Mouse (Mus musculus) G1E (cell line): ENCODE results near the gene Tmem184a. TPM values are rescaled to one million over a fixed set of nuclear protein-coding genes. Genes with fewer than 3 reads are reported as not detected.
A peak's percentile ranks its signal among the peaks of the same experiment; 100 is the strongest.

ENCODE experiments used
- ATAC-seq: 2 replicates; pipeline ENCODE4 v1.8.0; 2016; ENCODE audit warnings: mild to moderate bottlenecking; ENCODE audit not compliant: insufficient number of reproducible peaks, poor library complexity, low FRiP score, severe bottlenecking; ENCODE audit errors: extremely low read depth
- DNase-seq: peaks from one replicate; pipeline ENCODE4 v3.0.0; 2012; ENCODE audit warnings: low spot score
- H3K27me3 ChIP-seq: 2 replicates; pipeline ENCODE4 v1.6.1; 2012; ENCODE audit warnings: mild to moderate bottlenecking, low read length, inconsistent platforms; ENCODE audit not compliant: insufficient read depth
- H3K36me3 ChIP-seq: replicated peaks from 2 replicates; pipeline ENCODE3; 2012; ENCODE audit warnings: mild to moderate bottlenecking, inconsistent platforms
- H3K4me1 ChIP-seq: 2 replicates; pipeline ENCODE4 v1.6.1; 2012; ENCODE audit warnings: low read depth, low read length, inconsistent platforms, mixed read lengths; ENCODE audit not compliant: insufficient read depth
- H3K4me3 ChIP-seq: 2 replicates; pipeline ENCODE4 v1.5.1; 2012; ENCODE audit warnings: low read depth, mild to moderate bottlenecking, inconsistent platforms, low read length, moderate library complexity, mixed read lengths
- H3K9me3 ChIP-seq: replicated peaks from 2 replicates; pipeline ENCODE4 v1.6.1; 2012; ENCODE audit warnings: inconsistent platforms
- CTCF ChIP-seq: IDR thresholded peaks from 2 replicates; pipeline ENCODE4 v1.5.1; 2012; ENCODE audit warnings: low read depth, low read length, inconsistent platforms, mixed read lengths
- GATA1 ChIP-seq: IDR thresholded peaks from 2 replicates; pipeline ENCODE4 v1.6.1; 2012; ENCODE audit warnings: borderline replicate concordance, low read length, inconsistent platforms, mixed read lengths
- GATA2 ChIP-seq: IDR thresholded peaks from 2 replicates; pipeline ENCODE4 v1.6.1; 2012; ENCODE audit warnings: low read depth, low read length, inconsistent platforms, borderline replicate concordance
- POLR2AphosphoS5 ChIP-seq: IDR thresholded peaks from 2 replicates; pipeline ENCODE4 v1.6.1; 2012; ENCODE audit warnings: low read depth, low read length, inconsistent platforms; ENCODE audit not compliant: insufficient replicate concordance
- TAL1 ChIP-seq: conservative IDR thresholded peaks from 2 replicates; pipeline ENCODE4 v1.6.1; 2012; ENCODE audit warnings: low read depth, low read length, inconsistent platforms, mixed read lengths
- polyA plus RNA-seq: library from polyadenylated mRNA; stranded (reverse); fragments of >175 nt; gene quantifications from 2 replicates; pipeline ENCODE4 v1.2.3, GENCODE M21; 2012
- total RNA-seq, 2 experiments: library from RNA; stranded (forward) in 1 of 2; stranded (reverse) in 1 of 2; fragments of 200-1000 nt in 1 of 2; fragments of >200 nt in 1 of 2; fragmentation: Nextera tagmentation in 1 of 2; gene quantifications; 2 replicates each; pipeline ENCODE4 v1.2.3; 2014 to 2017

Tmem184a gene
- total RNA-seq (2014; fragmentation: Nextera tagmentation) (2.4 and 3.4 TPM in 2 replicates), total RNA-seq (2017) (1.0 and 1.3 TPM in 2 replicates), polyA plus RNA-seq (4.2 and 5.7 TPM in 2 replicates)

- peaks cover 85% of the 10 kb centered on the region for H3K4me1 ChIP-seq
- ATAC-seq: no peak
Measured at GRCm38 (mm10) chr5:139819538-139820181, at the start of gene Tmem184a. Tmem184a (minus strand) TSS chr5:139819917.

GRCm38 (mm10) chr5:139862759-139863158 is 43.0 kb upstream of the Tmem184a start:
- H3K4me3 ChIP-seq: no peak overlapping the region
- H3K4me1 ChIP-seq: peaks cover 4% of the 10 kb centered on the region; the same call in 1 of the 2 replicates
- peaks cover 8% of the 10 kb centered on the region; the same call in 1 of the 2 replicates for H3K27me3 ChIP-seq
- TF ChIP-seq TAL1 (no peak), GATA1 (no peak), CTCF (no peak), GATA2 (no peak), POLR2AphosphoS5 (no peak)
- H3K36me3 ChIP-seq: no peaks in the 10 kb centered on the region
- ATAC-seq: no peak
- no peak for DNase-seq
- H3K9me3 ChIP-seq: no peaks in the 10 kb centered on the region

More at GRCm38 (mm10) chr5:139819538-139820181, at the start of gene Tmem184a:
- Histone ChIP-seq H3K4me3 (no peak within 1 kb of the TSS; the same call in 1 of the 2 replicates), H3K27me3 (no peaks in the 10 kb centered on the region), H3K9me3 (no peaks in the 10 kb centered on the region), H3K36me3 (peaks cover 58% of the 10 kb centered on the region)
- TF ChIP-seq GATA2 (no peak), TAL1 (no peak), GATA1 (no peak), POLR2AphosphoS5 (no peak), CTCF (no peak)
- DNase-seq: no peak

- Histone ChIP-seq H3K9me3 (no peaks in the 10 kb centered on the region), H3K36me3 (no peaks in the 10 kb centered on the region), H3K27me3 (peaks cover 9% of the 10 kb centered on the region)
Measured at GRCm38 (mm10) chr5:139860328-139861104, 40.8 kb upstream of the Tmem184a start.

GRCm38 (mm10) chr5:139849626-139850320 is 30.1 kb upstream of the Tmem184a start:
- DNase-seq (no peak), ATAC-seq (no peak)
- Histone ChIP-seq H3K4me1 (no peaks in the 10 kb centered on the region), H3K9me3 (no peaks in the 10 kb centered on the region), H3K4me3 (no peak overlapping the region), H3K27me3 (peaks cover 25% of the 10 kb centered on the region), H3K36me3 (no peaks in the 10 kb centered on the region)
- TF ChIP-seq TAL1 (no peak), GATA2 (no peak), POLR2AphosphoS5 (no peak), CTCF (no peak), GATA1 (no peak)

More at GRCm38 (mm10) chr5:139860328-139861104, 40.8 kb upstream of the Tmem184a start:
- peaks cover 4% of the 10 kb centered on the region; the same call in 1 of the 2 replicates for H3K4me1 ChIP-seq
- DNase-seq (no peak), ATAC-seq (no peak)
- TF ChIP-seq POLR2AphosphoS5: no peak
- TF ChIP-seq CTCF: no peak
- no peak for TF ChIP-seq GATA2
- TF ChIP-seq TAL1: no peak
- TF ChIP-seq GATA1: no peak
- H3K4me3 ChIP-seq: no peak overlapping the region

GRCm38 (mm10) chr5:139839142-139839541 is 19.4 kb upstream of the Tmem184a start:
- no peaks in the 10 kb centered on the region for H3K9me3 ChIP-seq
- TF ChIP-seq GATA1 (no peak), POLR2AphosphoS5 (no peak), GATA2 (no peak), CTCF (no peak)
- no peaks in the 10 kb centered on the region for H3K4me1 ChIP-seq
- no peak for ATAC-seq
- H3K4me3 ChIP-seq: no peak overlapping the region
- H3K27me3 ChIP-seq: peaks cover 46% of the 10 kb centered on the region
- no peaks in the 10 kb centered on the region for H3K36me3 ChIP-seq
- DNase-seq: no peak

- no peak overlapping the region for H3K4me3 ChIP-seq
- no peaks in the 10 kb centered on the region for H3K36me3 ChIP-seq
- H3K4me1 ChIP-seq: no peaks in the 10 kb centered on the region
- ATAC-seq: no peak
- no peaks in the 10 kb centered on the region for H3K9me3 ChIP-seq
- peak; percentile 40 for DNase-seq
- TF ChIP-seq GATA2 (no peak), CTCF (0 out of 2 replicates have a peak, but pooled peaks have one; percentile 8)
- peaks cover 46% of the 10 kb centered on the region for H3K27me3 ChIP-seq
Measured at GRCm38 (mm10) chr5:139838476-139838892, 18.8 kb upstream of the Tmem184a start.
